Mouse (Mus musculus) ovary, postnatal 14 days (tissue): ENCODE results near the gene Xkr7.

Experiments
- DNase-seq: peaks from one replicate; pipeline ENCODE4 v3.0.0; 2022; ENCODE audit warnings: low spot score

Gene Xkr7

GRCm38 (mm10) chr2:153071491-153072184 lies 40.0 kb downstream of the Xkr7 start:
- no peak for DNase-seq

DNA sequence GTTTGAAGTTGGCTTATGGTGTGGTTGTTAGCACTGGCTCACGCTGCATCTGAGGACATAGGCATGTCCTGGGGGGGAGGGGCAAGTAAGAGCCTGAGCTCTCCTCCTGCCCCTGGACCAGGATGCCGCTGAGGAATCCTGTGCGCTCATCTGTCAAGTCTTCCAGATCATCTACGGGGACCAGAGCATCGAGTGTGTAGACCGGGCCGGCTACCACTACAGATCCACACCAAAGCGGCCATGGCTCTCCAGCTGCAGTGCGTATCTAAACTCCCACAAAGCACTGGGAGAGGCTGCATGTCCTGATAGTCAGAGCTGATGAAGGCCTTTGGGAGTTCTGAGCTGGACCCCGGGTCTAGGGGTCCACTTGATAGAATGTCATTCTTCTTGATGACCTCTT lies 43.0 kb downstream of the Xkr7 start:
- no peak for DNase-seq

- DNase-seq: no peak
Measured at GRCm38 (mm10) chr2:153075961-153076360, 44.3 kb downstream of the Xkr7 start.

DNA sequence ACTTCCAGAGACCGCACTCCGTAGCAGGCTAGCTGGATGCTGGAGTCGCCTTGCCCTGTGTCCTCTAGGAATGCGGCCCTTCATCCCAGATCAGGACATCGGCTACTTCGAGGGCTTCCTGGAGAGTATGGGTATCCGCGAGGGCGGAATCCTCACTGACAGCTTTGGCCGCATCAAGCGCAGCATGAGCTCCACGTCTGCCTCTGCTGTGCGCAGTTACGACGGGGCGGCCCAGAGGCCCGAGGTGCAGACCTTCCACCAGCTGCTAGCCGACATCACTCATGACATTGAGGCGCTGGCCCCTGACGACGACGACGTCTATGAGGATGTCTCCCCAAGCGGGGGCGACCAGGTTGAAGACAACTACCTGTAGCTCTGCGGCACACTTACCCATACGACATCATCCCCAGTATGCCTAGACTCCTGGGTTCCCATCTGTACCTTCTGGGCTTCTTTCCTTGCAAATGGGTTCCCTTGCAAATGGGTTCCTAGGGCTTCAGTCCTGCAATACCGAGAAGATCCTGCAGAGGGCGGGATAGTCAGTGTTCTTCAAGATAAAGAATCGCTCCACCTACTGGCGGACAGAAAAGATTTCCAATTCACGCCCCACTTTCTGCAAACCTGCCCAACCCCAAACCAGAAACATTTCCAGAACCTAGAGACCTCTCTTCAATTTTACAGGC lies 49.3 kb downstream of the Xkr7 start:
- DNase-seq: peak; percentile 74

DNA sequence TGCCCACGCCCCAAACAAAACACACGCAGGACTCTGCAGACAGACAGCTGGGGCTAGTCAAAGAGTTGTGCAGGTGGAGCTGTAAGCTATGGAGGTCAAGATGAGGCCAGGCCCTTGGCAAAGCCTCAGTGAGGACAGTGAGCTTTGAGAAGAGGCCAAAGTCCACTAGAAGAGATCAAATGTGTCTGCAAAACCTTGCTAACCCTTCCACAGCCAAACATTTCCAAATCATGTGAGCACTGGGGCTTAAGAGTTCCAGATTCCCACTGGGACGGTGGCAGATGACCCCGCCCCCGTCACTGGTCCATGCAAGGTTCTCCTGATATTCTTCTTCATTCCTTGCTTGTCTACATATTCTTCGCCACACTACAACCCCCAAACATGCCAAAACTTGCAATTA lies 50.2 kb downstream of the Xkr7 start:
- no peak for DNase-seq

GRCm38 (mm10) chr2:153083275-153083674 lies 51.6 kb downstream of the Xkr7 start:
- DNase-seq: no peak

DNA sequence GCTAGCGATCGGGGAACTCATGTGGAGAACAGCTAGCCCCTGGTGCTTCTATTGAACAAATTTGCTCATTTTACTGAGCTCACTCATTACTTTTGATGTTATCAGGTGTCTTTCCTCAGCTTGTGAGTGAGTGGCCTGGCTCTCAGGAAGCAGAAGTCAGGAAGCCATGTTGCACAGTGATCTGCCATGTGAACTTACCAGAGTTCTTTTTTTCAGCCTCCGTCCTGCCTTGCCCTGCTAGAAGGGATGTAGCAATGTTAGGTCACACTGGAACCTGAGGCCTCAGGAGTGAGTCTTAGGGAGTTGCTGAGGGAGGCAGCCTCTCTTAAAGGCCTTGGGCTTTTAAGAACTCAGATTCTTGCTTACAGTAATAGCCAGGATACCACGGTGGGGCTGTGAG lies 52.2 kb downstream of the Xkr7 start:
- DNase-seq: no peak

- no peak for DNase-seq
Measured at GRCm38 (mm10) chr2:153084261-153084976, 52.8 kb downstream of the Xkr7 start.

DNA sequence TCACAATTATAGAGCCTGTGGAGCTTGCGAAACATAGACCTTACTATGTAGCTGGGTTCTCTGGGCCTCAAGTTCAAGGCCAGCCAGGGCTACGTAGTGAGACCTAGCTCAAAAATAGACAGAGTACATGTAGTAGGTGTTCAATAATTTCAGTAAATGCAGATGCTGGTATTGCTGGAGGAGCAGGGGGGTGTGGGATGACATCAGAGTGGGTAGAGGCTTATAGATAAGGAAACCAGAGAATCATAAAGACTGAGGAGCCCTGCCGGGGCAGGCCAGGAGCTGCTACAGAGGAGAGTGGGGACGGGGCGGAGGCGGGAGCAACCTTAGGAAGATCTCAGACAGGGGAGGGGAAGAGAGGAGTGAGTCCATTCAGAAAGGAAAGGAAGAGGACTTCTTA lies 53.9 kb downstream of the Xkr7 start:
- DNase-seq: no peak

GRCm38 (mm10) chr2:153086166-153086565 lies 54.5 kb downstream of the Xkr7 start:
- no peak for DNase-seq

DNA sequence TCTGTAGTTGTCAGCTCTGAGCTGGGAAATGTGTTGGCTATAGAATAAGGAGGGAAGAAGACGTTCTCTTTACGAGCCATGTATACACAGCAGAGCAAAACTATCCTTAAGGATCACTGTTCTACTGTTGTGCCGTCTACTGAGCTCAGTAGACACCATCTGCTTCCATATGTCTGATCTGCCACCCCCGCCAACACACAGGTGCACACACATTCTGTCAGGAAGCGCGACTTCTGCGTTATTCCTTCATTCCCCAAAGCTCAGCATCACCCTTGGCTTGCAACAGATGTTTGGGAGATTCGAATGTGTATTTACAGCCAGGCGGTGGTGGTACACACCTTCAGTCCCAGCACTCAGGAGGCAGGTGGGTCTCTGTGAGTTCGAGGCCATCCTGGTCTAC lies 55.4 kb downstream of the Xkr7 start:
- DNase-seq: no peak

GRCm38 (mm10) chr2:153089316-153089715 lies 57.7 kb downstream of the Xkr7 start:
- no peak for DNase-seq

DNA sequence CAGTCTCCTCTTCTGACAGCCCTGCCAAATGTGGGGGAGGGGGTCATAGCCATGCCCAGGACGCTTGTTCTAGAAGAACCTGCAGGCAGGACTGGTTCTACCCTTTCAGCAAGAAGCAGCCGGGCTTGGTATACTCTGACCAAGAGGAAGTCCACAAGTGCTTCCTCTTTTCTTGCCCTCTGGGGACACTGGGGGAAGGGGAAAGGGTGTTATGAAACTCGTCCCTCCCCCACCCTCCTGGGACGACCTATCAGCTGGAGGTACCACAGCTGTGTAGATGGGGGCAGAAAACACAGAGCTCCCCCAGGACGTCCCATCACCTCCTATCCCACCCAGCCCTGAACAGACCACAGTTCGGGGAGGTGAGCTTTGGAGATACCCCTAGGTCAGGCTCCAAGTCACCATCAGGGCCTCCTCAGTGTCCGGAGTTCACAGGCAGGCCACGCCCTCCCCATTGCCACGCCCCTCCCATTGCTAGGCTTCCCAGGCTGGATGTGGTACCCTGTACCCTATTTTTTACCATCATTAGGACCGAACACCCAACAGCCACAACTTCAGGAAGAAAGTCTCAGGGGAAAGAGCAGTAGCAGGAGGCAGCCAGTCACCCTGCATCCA lies 59.0 kb downstream of the Xkr7 start:
- no peak for DNase-seq
